Mouse (Mus musculus): Measurements from ENCODE around the gene Sox6.

- TF ChIP-seq CTCF (IDR thresholded peaks at IDR 0.05; ENCODE audit: extremely low read depth, insufficient read depth, insufficient read length, insufficient replicate concordance) (no peak), POLR2A (IDR thresholded peaks at IDR 0.05; ENCODE audit: low read depth, low read length) (no peak)
These were observed 150.0 kb downstream of the Sox6 start for GRCm38 (mm10) chr7:115888561-115888960.
